Mouse (Mus musculus) embryonic facial prominence, embryonic 15.5 days (tissue): ENCODE measurements around the gene Ttc28. TPM values are rescaled to one million over a fixed set of nuclear protein-coding genes. Genes with fewer than 3 reads are reported as not detected.
A peak's percentile ranks its signal among the peaks of the same experiment; 100 is the strongest.

Source experiments
- ATAC-seq: fragments of 200-750 bp; cut with Nextera tagmentation; 2 replicates; pipeline ENCODE4 v1.8.0; 2017; ENCODE audit warnings: low read depth, moderate TSS enrichment; ENCODE audit not compliant: insufficient number of reproducible peaks, low FRiP score, low TSS enrichment
- H3K27ac ChIP-seq: fragments of 300-500 bp; sonication (generic); replicated peaks from 2 replicates; pipeline ENCODE4 v1.5.1; 2015; ENCODE audit warnings: mild to moderate bottlenecking, inconsistent platforms
- H3K27me3 ChIP-seq: fragments of 300-500 bp; sonication (generic); 2 replicates; pipeline ENCODE4 v1.6.1; 2015; ENCODE audit warnings: inconsistent platforms
- H3K36me3 ChIP-seq: fragments of 300-500 bp; sonication (generic); 2 replicates; pipeline ENCODE4 v1.6.1; 2015; ENCODE audit warnings: mild to moderate bottlenecking, inconsistent platforms
- H3K4me1 ChIP-seq: fragments of 300-500 bp; sonication (generic); 2 replicates; pipeline ENCODE4 v1.6.1; 2015; ENCODE audit warnings: inconsistent platforms
- H3K4me2 ChIP-seq: fragments of 300-500 bp; sonication (generic); replicated peaks from 2 replicates; pipeline ENCODE4 v1.6.1; 2015; ENCODE audit warnings: mild to moderate bottlenecking, inconsistent platforms
- H3K4me3 ChIP-seq: fragments of 300-500 bp; sonication (generic); replicated peaks from 2 replicates; pipeline ENCODE4 v1.5.1; 2015; ENCODE audit warnings: mild to moderate bottlenecking, inconsistent platforms
- H3K9ac ChIP-seq: fragments of 300-500 bp; sonication (generic); 2 replicates; pipeline ENCODE4 v1.6.1; 2015; ENCODE audit warnings: inconsistent platforms
- H3K9me3 ChIP-seq: fragments of 300-500 bp; sonication (generic); replicated peaks from 2 replicates; pipeline ENCODE4 v1.6.1; 2016; ENCODE audit warnings: inconsistent platforms
- WGBS: fragments of 180-500 bp; shearing (Covaris S2); methylation state at CpG from one replicate; pipeline ENCODE4 v1.1.7; 2015; 5-methylcytosine and 5-hydroxymethylcytosine counted together
- polyA plus RNA-seq: library from polyadenylated mRNA; unstranded; fragments of >200 nt; fragmentation: Nextera tagmentation; extraction: Ambion mirVana; gene quantifications from 2 replicates; pipeline ENCODE4 v1.2.1, GENCODE M21; 2015

The Ttc28 gene
- polyA plus RNA-seq, 1 experiment from 2014 or later, result 12.7 TPM

GRCm38 (mm10) chr5:111049584-111049983 is 170.0 kb downstream of the Ttc28 start:
- Histone ChIP-seq H3K36me3 (no peaks in the 10 kb centered on the region), H3K9me3 (no peaks in the 10 kb centered on the region), H3K4me2 (no peak overlapping the region), H3K9ac (no peak overlapping the region), H3K27ac (no peak overlapping the region), H3K4me1 (peaks cover 50% of the 10 kb centered on the region), H3K27me3 (no peaks in the 10 kb centered on the region), H3K4me3 (no peak overlapping the region)
- WGBS, result 81% methylated on average over 4 of the region's 4 CpGs
- no peak for ATAC-seq

- H3K36me3 ChIP-seq, result no peaks in the 10 kb centered on the region
- ATAC-seq, result no peak
- no peak overlapping the region for H3K4me3 ChIP-seq
- no peaks in the 10 kb centered on the region for H3K27me3 ChIP-seq
- no peak overlapping the region for H3K9ac ChIP-seq
- 68% methylated on average over 9 of the region's 9 CpGs for WGBS
- H3K27ac ChIP-seq, result no peak overlapping the region
- no peaks in the 10 kb centered on the region for H3K9me3 ChIP-seq
- H3K4me1 ChIP-seq, result peaks cover 51% of the 10 kb centered on the region
- no peak overlapping the region for H3K4me2 ChIP-seq
Measured at GRCm38 (mm10) chr5:111050135-111050534, 170.5 kb downstream of the Ttc28 start.

- Histone ChIP-seq H3K4me2 (no peak overlapping the region), H3K27ac (no peak overlapping the region), H3K36me3 (no peaks in the 10 kb centered on the region), H3K9ac (no peak overlapping the region), H3K4me3 (no peak overlapping the region), H3K9me3 (no peaks in the 10 kb centered on the region), H3K27me3 (no peaks in the 10 kb centered on the region), H3K4me1 (peaks cover 69% of the 10 kb centered on the region)
- 66% methylated on average over 9 of the region's 9 CpGs for WGBS
- no peak for ATAC-seq
Measured at GRCm38 (mm10) chr5:111054380-111054779, 174.8 kb downstream of the Ttc28 start.

- Histone ChIP-seq H3K36me3 (no peaks in the 10 kb centered on the region), H3K27ac (peak overlapping the region; percentile 25; the same call in 1 of the 2 replicates), H3K4me1 (peaks cover 73% of the 10 kb centered on the region), H3K9me3 (no peaks in the 10 kb centered on the region), H3K4me2 (peak overlapping the region; percentile 25; the same call in 1 of the 2 replicates), H3K4me3 (no peak overlapping the region), H3K9ac (no peak overlapping the region), H3K27me3 (no peaks in the 10 kb centered on the region)
- no peak for ATAC-seq
- 53% methylated on average over 17 of the region's 17 CpGs for WGBS
Measured at GRCm38 (mm10) chr5:111054848-111055428, 175.3 kb downstream of the Ttc28 start.

- no peak for ATAC-seq
- H3K9ac ChIP-seq, result no peak overlapping the region
- no peak overlapping the region for H3K4me3 ChIP-seq
- no peaks in the 10 kb centered on the region for H3K36me3 ChIP-seq
- H3K9me3 ChIP-seq, result no peaks in the 10 kb centered on the region
- H3K4me2 ChIP-seq, result peak overlapping the region; percentile 25; the same call in 1 of the 2 replicates
- H3K27me3 ChIP-seq, result no peaks in the 10 kb centered on the region
- 51% methylated on average over 8 of the region's 8 CpGs for WGBS
- peak overlapping the region; percentile 25; the same call in 1 of the 2 replicates for H3K27ac ChIP-seq
- H3K4me1 ChIP-seq, result peaks cover 73% of the 10 kb centered on the region
Measured at GRCm38 (mm10) chr5:111055507-111055906, 175.9 kb downstream of the Ttc28 start.

- no peak overlapping the region for H3K4me3 ChIP-seq
- peaks cover 73% of the 10 kb centered on the region for H3K4me1 ChIP-seq
- H3K27me3 ChIP-seq, result no peaks in the 10 kb centered on the region
- H3K36me3 ChIP-seq, result no peaks in the 10 kb centered on the region
- H3K9me3 ChIP-seq, result no peaks in the 10 kb centered on the region
- ATAC-seq, result 0 out of 2 replicates have a peak, but pooled peaks have one; percentile 26
- no peak overlapping the region for H3K27ac ChIP-seq
- 28% methylated on average over 7 of the region's 7 CpGs for WGBS
- no peak overlapping the region for H3K4me2 ChIP-seq
- no peak overlapping the region for H3K9ac ChIP-seq
Measured at GRCm38 (mm10) chr5:111057084-111057483, 177.5 kb downstream of the Ttc28 start.

GRCm38 (mm10) chr5:111058401-111059139 is 179.0 kb downstream of the Ttc28 start:
- Histone ChIP-seq H3K4me3 (no peak overlapping the region), H3K36me3 (no peaks in the 10 kb centered on the region), H3K27ac (0 out of 2 replicates have a peak overlapping the region, but pooled peaks have one; percentile 25), H3K27me3 (no peaks in the 10 kb centered on the region), H3K4me1 (peaks cover 66% of the 10 kb centered on the region), H3K9ac (no peak overlapping the region), H3K9me3 (no peaks in the 10 kb centered on the region), H3K4me2 (no peak overlapping the region)
- 68% methylated on average over 22 of the region's 22 CpGs for WGBS
- peak; percentile 62 for ATAC-seq

- Histone ChIP-seq H3K4me2 (no peak overlapping the region), H3K36me3 (no peaks in the 10 kb centered on the region), H3K4me1 (peaks cover 59% of the 10 kb centered on the region), H3K27ac (0 out of 2 replicates have a peak overlapping the region, but pooled peaks have one; percentile 25), H3K9me3 (no peaks in the 10 kb centered on the region), H3K27me3 (no peaks in the 10 kb centered on the region), H3K9ac (no peak overlapping the region), H3K4me3 (no peak overlapping the region)
- no peak for ATAC-seq
- 38% methylated on average over 11 of the region's 11 CpGs for whole genome bisulfite sequencing
Measured at GRCm38 (mm10) chr5:111059140-111059921, 179.7 kb downstream of the Ttc28 start.

- Histone ChIP-seq H3K4me1 (peaks cover 49% of the 10 kb centered on the region), H3K4me3 (no peak overlapping the region), H3K27ac (no peak overlapping the region), H3K9me3 (no peaks in the 10 kb centered on the region), H3K27me3 (no peaks in the 10 kb centered on the region), H3K36me3 (no peaks in the 10 kb centered on the region), H3K4me2 (no peak overlapping the region), H3K9ac (no peak overlapping the region)
- no peak for ATAC-seq
- 61% methylated on average over 6 of the region's 6 CpGs for WGBS
Measured at GRCm38 (mm10) chr5:111060246-111060745, 180.7 kb downstream of the Ttc28 start.

GRCm38 (mm10) chr5:111063155-111063554 is 183.6 kb downstream of the Ttc28 start:
- Histone ChIP-seq H3K9me3 (no peaks in the 10 kb centered on the region), H3K4me1 (peaks cover 28% of the 10 kb centered on the region), H3K4me3 (no peak overlapping the region), H3K36me3 (no peaks in the 10 kb centered on the region), H3K27ac (no peak overlapping the region), H3K4me2 (no peak overlapping the region), H3K9ac (no peak overlapping the region), H3K27me3 (no peaks in the 10 kb centered on the region)
- no peak for ATAC-seq
- WGBS, result 76% methylated on average over 3 of the region's 3 CpGs

GRCm38 (mm10) chr5:111063991-111064390 is 184.4 kb downstream of the Ttc28 start:
- no peak overlapping the region for H3K9ac ChIP-seq
- WGBS, result 71% methylated on average over 3 of the region's 3 CpGs
- H3K27ac ChIP-seq, result no peak overlapping the region
- no peaks in the 10 kb centered on the region for H3K9me3 ChIP-seq
- H3K27me3 ChIP-seq, result no peaks in the 10 kb centered on the region
- H3K36me3 ChIP-seq, result no peaks in the 10 kb centered on the region
- no peak for ATAC-seq
- peaks cover 20% of the 10 kb centered on the region for H3K4me1 ChIP-seq
- H3K4me3 ChIP-seq, result no peak overlapping the region
- H3K4me2 ChIP-seq, result no peak overlapping the region
